Mouse (Mus musculus) heart, embryonic 14.5 days (tissue): ENCODE data around the gene Rtp4. TPM values are rescaled to one million over a fixed set of nuclear protein-coding genes. Genes with fewer than 3 reads are reported as not detected.

Experiments used
- ATAC-seq: fragments of 200-750 bp; cut with Nextera tagmentation; 2 replicates; pipeline ENCODE4 v1.8.0; 2017; ENCODE audit warnings: low read depth, moderate TSS enrichment; ENCODE audit not compliant: insufficient number of reproducible peaks, insufficient read depth, low FRiP score
- H3K27ac ChIP-seq, 2 experiments: fragments of 200-500 bp in 1 of 2; fragments of 300-500 bp in 1 of 2; sonication (generic) in 1 of 2; replicated peaks in 1 of 2; 2 replicates each; pipeline ENCODE4 v1.5.1; 2012 to 2014; ENCODE audit warnings: low read depth in 2 of 2, low read length in 2 of 2, control low read depth in 1 of 2, mild to moderate bottlenecking in 1 of 2, mixed read lengths in 1 of 2; ENCODE audit not compliant: control insufficient read depth in 1 of 2, insufficient read depth in 1 of 2
- H3K27me3 ChIP-seq: fragments of 300-500 bp; sonication (generic); 2 replicates; pipeline ENCODE4 v1.6.1; 2014; ENCODE audit warnings: mild to moderate bottlenecking, low read length, control low read depth; ENCODE audit not compliant: control insufficient read depth, insufficient read depth
- H3K36me3 ChIP-seq: fragments of 300-500 bp; sonication (generic); 2 replicates; pipeline ENCODE4 v1.6.1; 2014; ENCODE audit warnings: mild to moderate bottlenecking, control low read depth, low read length, mixed read lengths; ENCODE audit not compliant: control insufficient read depth, insufficient read depth
- H3K4me1 ChIP-seq, 2 experiments: fragments of 200-500 bp in 1 of 2; fragments of 300-500 bp in 1 of 2; sonication (generic) in 1 of 2; 2 replicates each; pipeline ENCODE4 v1.6.1; 2012 to 2014; ENCODE audit warnings: low read length in 2 of 2, control low read depth in 1 of 2, mixed read lengths in 1 of 2; ENCODE audit not compliant: control insufficient read depth in 2 of 2, insufficient read depth in 2 of 2
- H3K4me2 ChIP-seq: fragments of 300-500 bp; sonication (generic); 2 replicates; pipeline ENCODE4 v1.6.1; 2014; ENCODE audit warnings: mild to moderate bottlenecking, low read length
- H3K4me3 ChIP-seq, 2 experiments: fragments of 200-500 bp in 1 of 2; fragments of 300-500 bp in 1 of 2; sonication (generic) in 1 of 2; 2 replicates each; pipeline ENCODE4 v1.5.1; 2012 to 2014; ENCODE audit warnings: low read length in 2 of 2, mild to moderate bottlenecking in 2 of 2, control low read depth in 1 of 2, low read depth in 1 of 2, moderate library complexity in 1 of 2; ENCODE audit not compliant: control insufficient read depth in 1 of 2, insufficient read depth in 1 of 2
- H3K9ac ChIP-seq: fragments of 300-500 bp; sonication (generic); 2 replicates; pipeline ENCODE4 v1.6.1; 2014; ENCODE audit warnings: mild to moderate bottlenecking, low read length
- H3K9me3 ChIP-seq: fragments of 300-500 bp; sonication (generic); 2 replicates; pipeline ENCODE4 v1.6.1; 2016; ENCODE audit warnings: low read length, control low read depth; ENCODE audit not compliant: control insufficient read depth
- WGBS: fragments of 180-500 bp; shearing (Covaris S2); extraction: QIAGEN DNeasy Blood & Tissue Kit; methylation state at CpG from one replicate; pipeline ENCODE4 v1.1.7; 2014; 5-methylcytosine and 5-hydroxymethylcytosine counted together
- polyA plus RNA-seq: library from polyadenylated mRNA; unstranded; fragments of >200 nt; fragmentation: Nextera tagmentation; extraction: Ambion mirVana; gene quantifications from 2 replicates; pipeline ENCODE4 v1.2.1, GENCODE M21; 2014

Gene Rtp4
- polyA plus RNA-seq, 1 experiment from 2014 or later: 7.8 TPM

DNA sequence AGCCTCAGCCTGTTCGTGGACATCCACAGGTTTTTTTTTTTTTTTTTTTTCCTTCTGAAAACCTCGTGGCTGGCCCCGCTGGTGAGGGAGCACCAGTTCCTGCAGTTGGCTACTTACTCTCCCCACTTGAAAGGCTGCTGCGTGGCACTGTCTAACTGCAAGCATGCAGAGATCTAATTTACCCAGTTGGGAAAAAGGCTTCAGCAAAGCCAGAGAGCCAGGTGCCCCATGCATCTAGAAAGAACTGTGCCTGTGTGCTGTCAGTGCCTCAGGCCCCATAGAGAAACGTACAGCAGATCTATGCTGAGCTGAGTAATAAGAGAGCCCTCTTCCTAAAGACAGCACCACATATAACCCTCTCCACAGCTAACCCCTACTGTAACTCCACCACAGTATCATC is 1.0 kb downstream of the Rtp4 start:
- ATAC-seq: no peak
- Histone ChIP-seq H3K4me3 (peak overlapping the region in 1 of 2 experiments; percentile 45; a peak in 2 of 4 replicates), H3K9me3 (0 out of 2 replicates have a peak, but pooled peaks cover 5% of the 10 kb centered on the region), H3K4me1 (peaks cover 18 to 53% of the 10 kb centered on the region in 2 experiments), H3K9ac (peak overlapping the region; percentile 21), H3K27ac (peak overlapping the region; percentile 19 to 86; a peak in 3 of 4 replicates), H3K4me2 (peak overlapping the region; percentile 77), H3K36me3 (no peaks in the 10 kb centered on the region), H3K27me3 (no peaks in the 10 kb centered on the region)
- WGBS: 27% methylated on average over 5 of the region's 5 CpGs

DNA sequence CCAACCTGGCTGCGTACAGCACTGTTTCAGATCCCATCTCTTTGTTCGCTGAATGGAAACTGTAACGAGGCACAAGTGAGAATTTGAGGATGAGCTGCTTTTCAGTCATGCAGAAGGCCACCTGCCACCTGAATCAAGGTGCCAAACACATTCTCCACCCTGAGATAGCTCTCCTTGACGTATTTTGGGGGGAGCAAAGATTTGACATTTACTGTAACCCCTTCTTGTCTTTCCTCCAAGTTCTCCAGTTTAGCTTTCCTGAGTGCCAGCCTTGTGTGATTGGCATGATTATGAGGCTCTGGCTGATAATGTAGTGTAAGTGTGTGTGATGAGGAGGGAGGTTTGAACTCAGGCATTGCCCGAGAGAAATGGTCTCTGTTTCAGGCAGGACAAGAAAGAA is 2.0 kb downstream of the Rtp4 start:
- H3K27me3 ChIP-seq: no peaks in the 10 kb centered on the region

DNA sequence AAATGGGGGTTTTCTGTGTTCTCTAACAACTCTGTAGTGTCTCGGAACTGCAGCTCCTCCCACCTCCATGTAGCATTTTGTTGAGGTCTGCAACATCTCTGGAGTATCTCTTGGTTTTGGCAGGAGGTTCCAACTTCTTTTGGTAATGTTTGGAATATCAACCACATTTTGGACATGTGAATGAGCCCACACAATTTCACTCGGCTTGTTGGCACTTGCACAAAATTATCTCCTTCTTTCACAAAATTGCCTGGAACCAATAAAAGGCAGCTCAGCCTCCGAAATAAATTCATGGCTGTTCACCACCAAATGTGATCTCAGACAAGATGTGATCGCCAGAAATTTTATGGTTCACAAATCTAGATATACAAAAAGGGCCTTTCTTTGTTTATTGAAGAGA is 9.1 kb downstream of the Rtp4 start:
- no peak overlapping the region for H3K4me2 ChIP-seq
- no peak overlapping the region for H3K4me3 ChIP-seq
- no peaks in the 10 kb centered on the region for H3K36me3 ChIP-seq
- no peak overlapping the region for H3K9ac ChIP-seq
- no peak for ATAC-seq
- H3K27ac ChIP-seq: no peak overlapping the region
- WGBS: 78% methylated on average over 4 of the region's 4 CpGs
- H3K9me3 ChIP-seq: 0 out of 2 replicates have a peak, but pooled peaks cover 5% of the 10 kb centered on the region
- H3K4me1 ChIP-seq: no peaks in the 10 kb centered on the region
- H3K27me3 ChIP-seq: no peaks in the 10 kb centered on the region

More for the DNA sequence above, 2.0 kb downstream of the Rtp4 start:
- H3K4me2 ChIP-seq: no peak overlapping the region
- peaks cover 14 to 43% of the 10 kb centered on the region in 2 experiments; a peak in 3 of 4 replicates for H3K4me1 ChIP-seq
- 0 out of 2 replicates have a peak, but pooled peaks cover 5% of the 10 kb centered on the region for H3K9me3 ChIP-seq
- H3K36me3 ChIP-seq: no peaks in the 10 kb centered on the region
- ATAC-seq: no peak
- no peak overlapping the region for H3K4me3 ChIP-seq
- H3K9ac ChIP-seq: no peak overlapping the region
- 88% methylated on average over 5 of the region's 5 CpGs for WGBS
- H3K27ac ChIP-seq: no peak overlapping the region

DNA sequence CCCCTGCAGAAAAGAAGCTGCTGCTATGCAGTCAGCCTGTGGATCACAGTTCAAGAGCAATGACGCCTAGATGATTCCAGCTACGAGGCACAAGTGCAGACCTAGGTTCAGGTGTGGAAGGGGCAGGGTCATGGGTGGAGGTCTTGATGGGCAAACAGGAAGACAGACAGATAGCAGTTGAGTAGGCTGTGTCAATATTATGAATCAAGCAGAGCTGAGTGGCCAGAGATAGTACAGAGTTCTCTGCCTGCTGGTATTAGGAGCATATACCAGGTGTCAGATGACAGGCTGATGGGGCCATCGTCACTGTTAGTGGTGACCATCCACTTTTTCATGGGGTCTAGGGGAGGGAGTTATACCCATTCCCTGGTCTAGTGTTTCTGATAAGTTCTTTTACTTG is 13.6 kb downstream of the Rtp4 start:
- no peaks in the 10 kb centered on the region for H3K4me1 ChIP-seq
- no peak for ATAC-seq
- H3K4me2 ChIP-seq: no peak overlapping the region
- H3K27me3 ChIP-seq: no peaks in the 10 kb centered on the region
- H3K9ac ChIP-seq: no peak overlapping the region
- no peak overlapping the region for H3K4me3 ChIP-seq
- H3K27ac ChIP-seq: no peak overlapping the region
- WGBS: 57% methylated on average over 3 of the region's 3 CpGs
- no peaks in the 10 kb centered on the region for H3K36me3 ChIP-seq
- no peaks in the 10 kb centered on the region for H3K9me3 ChIP-seq

DNA sequence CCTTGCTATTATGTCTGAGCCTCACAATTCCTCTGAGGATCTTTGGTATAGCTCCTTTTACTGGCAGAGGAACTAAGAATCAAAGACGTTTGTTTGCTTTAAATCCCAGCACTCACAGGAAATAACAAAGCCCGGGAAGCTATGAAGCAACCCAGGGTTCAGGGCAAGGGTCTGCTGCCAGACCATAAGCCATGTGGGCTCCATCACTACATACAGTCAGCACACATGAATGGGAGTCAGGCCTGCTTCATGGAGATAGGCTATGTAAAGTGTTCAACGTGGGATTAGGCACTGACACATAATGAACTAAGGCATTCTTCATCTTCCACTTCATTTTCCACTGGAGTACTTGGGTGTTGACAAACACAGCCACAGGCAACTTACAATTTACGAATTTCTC is 21.0 kb downstream of the Rtp4 start:
- no peak overlapping the region for H3K4me3 ChIP-seq
- no peaks in the 10 kb centered on the region for H3K4me1 ChIP-seq
- no peak for ATAC-seq
- no peak overlapping the region for H3K27ac ChIP-seq
- WGBS: 48% methylated on average over 4 of the region's 4 CpGs
- H3K27me3 ChIP-seq: no peaks in the 10 kb centered on the region; the same call in 1 of the 2 replicates
- no peaks in the 10 kb centered on the region for H3K9me3 ChIP-seq
- H3K4me2 ChIP-seq: no peak overlapping the region
- H3K9ac ChIP-seq: no peak overlapping the region
- H3K36me3 ChIP-seq: no peaks in the 10 kb centered on the region

DNA sequence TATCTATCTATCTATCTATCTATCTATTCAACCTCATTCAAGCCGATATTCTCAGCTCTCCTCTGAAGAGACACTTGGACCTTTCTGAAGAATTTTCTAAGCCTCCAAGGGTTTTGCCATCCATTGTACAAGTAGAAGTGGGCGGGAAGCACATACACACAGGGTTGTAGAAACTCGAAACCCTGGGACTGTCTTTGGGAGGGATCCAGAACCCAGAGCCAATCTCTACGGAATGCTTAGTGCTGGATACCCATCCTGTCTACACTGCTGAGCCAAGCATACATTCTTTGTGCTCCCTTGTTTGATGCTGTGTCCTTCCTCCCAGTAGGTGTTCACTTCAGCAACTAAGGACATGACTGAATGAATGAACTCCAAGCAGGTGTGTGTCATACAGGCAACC is 22.8 kb downstream of the Rtp4 start:
- Histone ChIP-seq H3K9me3 (no peaks in the 10 kb centered on the region), H3K27me3 (no peaks in the 10 kb centered on the region; the same call in 1 of the 2 replicates), H3K4me1 (no peaks in the 10 kb centered on the region), H3K4me2 (no peak overlapping the region), H3K36me3 (no peaks in the 10 kb centered on the region), H3K9ac (no peak overlapping the region), H3K27ac (no peak overlapping the region), H3K4me3 (no peak overlapping the region)
- no peak for ATAC-seq
- 72% methylated on average over 4 of the region's 4 CpGs for WGBS

DNA sequence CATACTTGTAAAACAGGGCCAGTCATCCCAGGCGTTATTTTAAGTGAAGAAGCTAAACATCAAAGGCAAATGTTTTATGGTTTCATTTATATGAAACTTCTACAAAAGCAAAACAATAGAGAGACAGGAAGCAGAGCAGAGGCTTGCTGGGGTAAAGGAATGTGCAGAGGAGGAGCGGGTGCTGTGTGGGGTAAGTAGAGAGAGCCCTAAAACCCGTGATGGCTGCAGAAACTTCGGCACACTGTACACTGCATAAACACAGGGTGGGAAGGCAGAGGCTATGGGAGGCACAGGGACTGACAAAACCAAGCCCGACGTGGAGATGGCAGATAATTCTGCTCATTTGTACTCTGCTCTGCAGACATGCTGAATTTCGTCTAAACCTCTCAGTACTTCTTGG is 24.3 kb downstream of the Rtp4 start:
- H3K27me3 ChIP-seq: no peaks in the 10 kb centered on the region; the same call in 1 of the 2 replicates
- H3K4me3 ChIP-seq: no peak overlapping the region
- no peak overlapping the region for H3K4me2 ChIP-seq
- H3K9ac ChIP-seq: no peak overlapping the region
- no peaks in the 10 kb centered on the region for H3K9me3 ChIP-seq
- no peak for ATAC-seq
- no peaks in the 10 kb centered on the region for H3K4me1 ChIP-seq
- no peak overlapping the region for H3K27ac ChIP-seq
- no peaks in the 10 kb centered on the region for H3K36me3 ChIP-seq
- 61% methylated on average over 7 of the region's 7 CpGs for WGBS

DNA sequence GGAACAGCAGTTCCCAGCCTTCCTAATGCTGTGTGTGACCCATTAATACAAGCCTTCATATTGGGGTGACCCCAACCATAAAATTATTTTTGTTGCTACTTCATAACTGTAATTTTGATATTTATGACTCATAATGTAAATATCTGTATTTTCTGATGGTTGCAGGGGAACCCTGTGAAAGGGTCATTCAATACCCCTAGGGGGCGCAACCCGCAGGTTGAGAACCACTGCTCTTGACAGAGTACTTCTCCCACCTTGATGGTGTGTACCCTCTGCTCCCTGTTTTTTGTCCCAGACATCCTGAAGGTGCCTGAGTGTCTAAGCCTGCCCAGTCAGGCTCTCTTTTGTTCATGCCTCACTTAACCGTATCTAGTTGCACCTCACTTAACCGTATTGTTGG is 27.7 kb downstream of the Rtp4 start:
- Histone ChIP-seq H3K4me1 (no peaks in the 10 kb centered on the region), H3K36me3 (no peaks in the 10 kb centered on the region), H3K4me2 (no peak overlapping the region), H3K27ac (no peak overlapping the region), H3K9ac (no peak overlapping the region), H3K9me3 (no peaks in the 10 kb centered on the region), H3K27me3 (no peaks in the 10 kb centered on the region; the same call in 1 of the 2 replicates), H3K4me3 (no peak overlapping the region)
- ATAC-seq: no peak
- 80% methylated on average over 4 of the region's 4 CpGs for WGBS
